Mouse (Mus musculus): ENCODE measurements around the gene Tmem98.

- TF ChIP-seq POLR2A (IDR thresholded peaks at IDR 0.05; ENCODE audit: low read depth, low read length): no peak
- TF ChIP-seq CTCF (IDR thresholded peaks at IDR 0.05; ENCODE audit: borderline replicate concordance, insufficient read depth, low read length): no peak
Observed at GRCm38 (mm10) chr11:80794290-80794689, 15.7 kb upstream of the Tmem98 start.
